Mouse (Mus musculus): ENCODE data around the gene Tex30.
"Not testable (repeated sequence)": the region's sequence is repeated elsewhere in the genome, so short reads cannot be mapped to it uniquely, and the experiment has no call there.

Gene Tex30

GRCm38 (mm10) chr1:44102259-44102717 lies at the start of gene Tex30:
Tex30 (minus strand) TSS chr1:44102441.
- DNase-seq (ENCODE audit: low read depth, low spot score) = peak; percentile 95

- peak; percentile 16 for DNase-seq (ENCODE audit: low read depth, low spot score)
Measured at GRCm38 (mm10) chr1:44148706-44149105, 46.5 kb upstream of the Tex30 start.

GRCm38 (mm10) chr1:44147563-44148381 lies 45.5 kb upstream of the Tex30 start, which contains the start of gene Ercc5:
Ercc5 (plus strand) TSS chr1:44147744.
- peak; percentile 95 for DNase-seq (ENCODE audit: low read depth, low spot score)

GRCm38 (mm10) chr1:44142747-44143146 lies 40.5 kb upstream of the Tex30 start:
- no peak for DNase-seq (ENCODE audit: low read depth, low spot score)

- DNase-seq (ENCODE audit: low read depth, low spot score) = no peak
Measured at GRCm38 (mm10) chr1:44140232-44140631, 38.0 kb upstream of the Tex30 start.

GRCm38 (mm10) chr1:44129929-44130581 lies 27.8 kb upstream of the Tex30 start:
- no peak for DNase-seq (ENCODE audit: low read depth, low spot score)

GRCm38 (mm10) chr1:44125590-44125989 lies 23.3 kb upstream of the Tex30 start:
- no peak for DNase-seq (ENCODE audit: low read depth, low spot score)

- no peak for DNase-seq (ENCODE audit: low read depth, low spot score)
Measured at GRCm38 (mm10) chr1:44122256-44122655, 20.0 kb upstream of the Tex30 start.

GRCm38 (mm10) chr1:44120074-44120406 lies 17.8 kb upstream of the Tex30 start:
- no peak for DNase-seq (ENCODE audit: low read depth, low spot score)

- peak; percentile 82 for DNase-seq (ENCODE audit: low read depth, low spot score)
Measured at GRCm38 (mm10) chr1:44119201-44120073, 17.2 kb upstream of the Tex30 start.

- peak; percentile 98 for DNase-seq (ENCODE audit: low read depth, low spot score)
Measured at GRCm38 (mm10) chr1:44118239-44119054, 16.2 kb upstream of the Tex30 start, which contains the start of the genes Kdelc1 and Bivm. Kdelc1 (minus strand) TSS chr1:44118808. Bivm (plus strand) TSS chr1:44118957.

- DNase-seq (ENCODE audit: low read depth, low spot score) = no peak
Measured at GRCm38 (mm10) chr1:44117571-44117970, 15.3 kb upstream of the Tex30 start.

GRCm38 (mm10) chr1:44102939-44103338 lies 698 bp upstream of the Tex30 start:
- DNase-seq (ENCODE audit: low read depth, low spot score) = peak; percentile 23

GRCm38 (mm10) chr1:44101448-44102225 lies 604 bp downstream of the Tex30 start:
- DNase-seq (ENCODE audit: low read depth, low spot score) = peak; percentile 53

- peak; percentile 72 for DNase-seq (ENCODE audit: low read depth, low spot score)
Measured at GRCm38 (mm10) chr1:44064625-44065024, 37.6 kb downstream of the Tex30 start.

- no peak for DNase-seq (ENCODE audit: low read depth, low spot score)
Measured at GRCm38 (mm10) chr1:44063439-44063838, 38.8 kb downstream of the Tex30 start.

GRCm38 (mm10) chr1:44061836-44062235 lies 40.4 kb downstream of the Tex30 start, which contains the start of gene Gm8251:
Gm8251 (minus strand) TSS chr1:44061936.
- no peak for DNase-seq (ENCODE audit: low read depth, low spot score)

- DNase-seq (ENCODE audit: low read depth, low spot score) = no peak
Measured at GRCm38 (mm10) chr1:44057805-44058204, 44.4 kb downstream of the Tex30 start.

GRCm38 (mm10) chr1:44046556-44046955 lies 55.7 kb downstream of the Tex30 start:
- DNase-seq (ENCODE audit: low read depth, low spot score) = no peak

- DNase-seq (ENCODE audit: low read depth, low spot score) = not testable (repeated sequence)
Measured at GRCm38 (mm10) chr1:44045689-44046088, 56.6 kb downstream of the Tex30 start.

Data from R1 (cell line).